Mouse (Mus musculus) stomach, postnatal 0 days (tissue): Measurements from ENCODE around the gene Kcnj11.

Experiments
- CTCF ChIP-seq: IDR thresholded peaks from 2 replicates; pipeline ENCODE4 v1.5.1; 2016; ENCODE audit warnings: antibody characterized with exemption, low read depth, mild to moderate bottlenecking, moderate library complexity
- EP300 ChIP-seq: optimal IDR thresholded peaks from 2 replicates; pipeline ENCODE3; 2016; ENCODE audit warnings: antibody characterized with exemption

DNA sequence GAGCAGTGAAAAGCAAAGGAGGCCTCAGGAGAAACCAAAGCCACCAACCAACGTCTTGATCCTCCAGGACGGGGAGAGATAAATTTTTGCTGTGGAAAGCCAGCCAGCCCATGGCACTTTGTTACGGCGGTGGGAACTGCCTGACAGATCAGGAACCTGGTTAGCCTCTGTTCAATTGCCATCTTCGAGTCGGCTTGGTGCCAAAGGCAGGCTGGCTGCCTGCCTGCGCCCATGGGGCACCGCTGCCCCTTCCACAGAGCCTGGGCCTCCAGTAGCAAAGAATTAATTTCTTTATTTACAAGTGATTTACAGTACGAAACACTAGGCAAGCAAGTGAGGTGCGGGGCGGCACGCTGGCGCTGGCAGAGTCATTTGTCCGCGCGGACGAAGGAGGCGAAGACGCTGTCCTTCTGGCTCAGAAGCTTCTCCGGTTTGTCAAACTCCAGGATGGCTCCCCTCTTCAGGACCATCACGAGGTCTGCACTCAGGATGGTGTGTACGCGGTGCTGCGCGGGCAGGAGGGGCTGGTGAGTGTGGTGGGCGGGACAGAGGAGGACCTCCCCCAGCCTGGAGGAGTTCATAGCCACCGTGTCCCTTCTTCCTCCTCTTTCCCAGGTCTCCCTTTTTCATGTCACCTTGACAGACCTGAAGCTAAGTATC is 3.8 kb upstream of the Kcnj11 start:
- no peak for TF ChIP-seq CTCF
- no peak for TF ChIP-seq EP300
